Mouse (Mus musculus): ENCODE measurements around the gene Cmss1.

Gene Cmss1

DNA sequence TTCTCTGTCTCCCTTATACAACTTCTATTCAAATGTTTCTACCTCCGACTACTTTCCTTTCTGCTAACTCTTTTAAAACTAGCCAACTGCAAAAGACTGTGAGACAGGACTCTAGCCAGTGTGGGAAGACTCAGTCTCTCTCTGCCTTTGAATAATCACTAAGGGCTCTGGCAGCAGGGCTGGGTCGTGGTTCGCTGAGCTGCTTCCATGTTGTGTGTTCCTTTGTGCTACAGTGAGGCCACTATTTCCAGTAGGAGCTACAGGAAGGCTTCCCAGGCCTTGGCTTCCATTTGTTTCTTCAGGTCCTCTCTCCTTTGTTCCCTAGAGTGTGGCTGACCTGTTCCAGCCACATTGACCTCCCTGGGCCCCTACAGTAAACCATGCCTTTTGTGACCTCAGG, 260.4 kb downstream of the Cmss1 start:
- no peak for DNase-seq (ENCODE audit: low spot score in 2 of 2)

- no peak for DNase-seq (ENCODE audit: low spot score in 2 of 2)
These were observed 266.1 kb downstream of the Cmss1 start for GRCm38 (mm10) chr16:57340613-57340898.

DNA sequence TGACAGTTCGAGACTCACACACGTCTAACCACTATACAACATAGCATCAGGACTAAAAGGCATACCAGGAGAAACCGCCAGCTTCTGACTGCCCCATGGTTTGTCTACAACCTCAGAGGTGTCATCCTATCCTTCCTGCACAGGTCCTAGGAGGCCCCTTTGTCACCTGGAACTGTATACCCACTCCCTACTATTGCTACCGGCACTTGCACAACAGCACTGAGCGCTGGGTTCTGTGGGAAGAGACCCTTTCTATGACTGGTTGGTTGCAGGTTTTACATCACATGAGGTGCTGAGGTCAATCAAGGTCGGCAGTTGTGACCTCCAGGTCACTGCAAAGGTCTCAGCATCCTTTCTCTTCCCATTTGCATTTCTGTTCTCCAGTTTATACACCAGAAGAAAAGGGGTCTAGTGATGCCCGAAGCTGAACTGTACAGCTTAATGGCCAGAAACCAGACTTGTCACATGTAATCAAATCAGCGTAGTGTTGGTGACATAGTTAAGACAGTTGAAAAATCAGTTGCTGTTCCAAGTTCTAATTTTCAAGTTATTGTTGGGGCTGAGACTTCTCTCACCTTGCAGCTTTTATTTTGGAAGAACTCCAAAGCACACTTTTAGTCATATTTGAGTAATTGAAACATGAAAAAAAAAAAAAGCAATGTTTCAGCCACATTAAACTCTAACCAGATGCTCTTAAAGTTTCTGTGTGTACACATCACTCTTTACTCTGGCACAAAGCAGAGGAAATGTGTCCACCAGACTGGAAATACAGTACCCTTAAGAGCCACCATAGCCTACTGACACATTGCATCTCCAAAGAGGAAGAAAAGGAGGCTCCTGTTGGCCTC, 266.7 kb downstream of the Cmss1 start:
- DNase-seq (ENCODE audit: low spot score in 2 of 2), result no peak

DNA sequence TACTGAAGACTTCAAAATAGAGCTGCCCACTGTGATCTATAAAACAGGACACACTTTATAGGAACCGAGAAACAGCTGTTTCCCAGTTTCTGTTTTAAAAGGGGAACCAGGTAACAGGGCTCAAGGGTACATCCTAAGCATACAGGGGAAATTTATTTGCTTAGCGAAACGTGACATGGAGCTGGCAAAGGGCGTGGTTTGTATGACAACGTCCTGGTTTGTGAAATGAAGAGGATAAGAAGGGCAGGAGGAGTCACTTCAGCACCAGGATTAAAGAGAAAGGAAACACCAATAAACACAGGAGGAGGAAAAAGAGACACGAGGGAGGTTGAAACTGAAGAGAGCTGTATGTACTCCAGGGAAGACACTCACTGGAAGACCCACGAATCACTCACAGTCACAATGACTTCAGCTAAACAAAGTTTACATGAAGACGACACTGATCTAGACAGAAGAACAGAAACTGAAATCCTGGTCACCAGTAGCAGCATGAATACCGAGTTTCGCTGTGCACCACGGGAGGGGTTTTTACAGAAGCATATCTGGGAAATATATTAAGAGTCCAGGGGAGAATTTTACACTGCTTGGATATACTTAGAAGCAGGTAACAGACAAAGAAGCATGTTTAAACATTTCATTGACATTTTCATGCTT, 269.8 kb downstream of the Cmss1 start:
- DNase-seq (ENCODE audit: low spot score in 2 of 2), result peak; percentile 41 to 56

DNA sequence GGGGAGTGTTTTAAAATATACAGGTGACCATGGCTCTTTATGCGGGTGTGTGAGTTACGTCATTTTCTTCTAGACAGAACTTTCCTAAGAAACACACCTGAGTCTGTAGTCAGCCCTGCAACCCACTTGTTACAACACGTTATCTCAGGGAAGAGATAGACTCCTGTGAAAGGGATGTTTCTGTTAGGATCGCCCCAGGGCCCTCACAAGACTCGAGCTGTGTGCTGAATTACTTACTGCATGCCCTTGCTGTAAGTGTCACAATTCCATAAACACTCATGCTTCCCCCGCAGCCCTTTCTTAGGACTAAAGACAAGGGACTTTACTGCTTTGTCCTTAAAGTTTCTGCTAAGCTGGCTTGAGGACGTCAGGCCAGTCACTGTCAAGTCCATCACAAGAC, 274.4 kb downstream of the Cmss1 start:
- DNase-seq (ENCODE audit: low spot score in 2 of 2), result no peak

- no peak for DNase-seq (ENCODE audit: low spot score in 2 of 2)
These were observed 276.6 kb downstream of the Cmss1 start for GRCm38 (mm10) chr16:57330111-57330510.

DNA sequence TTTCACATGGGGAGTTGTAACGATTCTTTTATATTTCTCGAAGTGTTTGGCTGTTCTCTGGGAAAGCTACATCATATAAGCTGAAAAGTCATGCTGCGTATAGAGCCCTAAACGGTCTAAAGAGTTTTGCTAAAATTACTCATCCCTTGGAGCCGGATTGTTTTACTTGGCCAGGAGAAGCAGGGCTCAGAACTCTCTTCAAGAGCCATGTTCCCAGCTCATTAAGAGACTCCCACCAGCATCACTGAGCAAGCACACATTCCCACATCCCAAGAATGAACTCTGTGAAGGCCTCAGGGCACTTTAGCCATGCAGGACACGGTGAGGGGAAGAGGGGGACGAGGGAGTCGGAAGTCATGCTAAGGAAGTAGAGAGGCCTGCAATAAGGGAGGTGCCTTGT, 277.6 kb downstream of the Cmss1 start:
- no peak for DNase-seq (ENCODE audit: low spot score in 2 of 2)

DNA sequence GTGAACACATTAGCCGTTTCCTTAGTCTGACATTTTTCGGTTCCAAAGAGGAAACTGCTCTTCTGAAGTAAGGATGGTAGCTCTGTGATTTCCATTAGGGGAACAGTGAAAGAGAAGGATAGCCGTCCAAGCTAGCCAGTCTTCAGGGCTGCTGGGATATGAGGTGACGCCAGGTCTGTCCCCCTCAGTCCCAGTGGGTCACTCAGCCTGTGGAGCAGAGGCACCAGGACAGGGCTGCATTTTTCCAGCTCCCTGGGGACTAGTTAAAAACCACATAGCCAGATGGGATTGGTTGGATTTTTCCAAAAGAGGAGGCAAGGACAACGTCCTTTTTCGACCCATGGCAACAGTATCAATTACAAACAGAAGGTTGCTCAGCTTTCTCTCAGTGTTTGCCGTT, 279.7 kb downstream of the Cmss1 start:
- DNase-seq (ENCODE audit: low spot score in 2 of 2), result no peak

- no peak for DNase-seq (ENCODE audit: low spot score in 2 of 2)
These were observed 287.2 kb downstream of the Cmss1 start for GRCm38 (mm10) chr16:57319284-57320124.

- DNase-seq (ENCODE audit: low spot score in 2 of 2), result no peak
These were observed 288.0 kb downstream of the Cmss1 start for GRCm38 (mm10) chr16:57318637-57319125.

DNA sequence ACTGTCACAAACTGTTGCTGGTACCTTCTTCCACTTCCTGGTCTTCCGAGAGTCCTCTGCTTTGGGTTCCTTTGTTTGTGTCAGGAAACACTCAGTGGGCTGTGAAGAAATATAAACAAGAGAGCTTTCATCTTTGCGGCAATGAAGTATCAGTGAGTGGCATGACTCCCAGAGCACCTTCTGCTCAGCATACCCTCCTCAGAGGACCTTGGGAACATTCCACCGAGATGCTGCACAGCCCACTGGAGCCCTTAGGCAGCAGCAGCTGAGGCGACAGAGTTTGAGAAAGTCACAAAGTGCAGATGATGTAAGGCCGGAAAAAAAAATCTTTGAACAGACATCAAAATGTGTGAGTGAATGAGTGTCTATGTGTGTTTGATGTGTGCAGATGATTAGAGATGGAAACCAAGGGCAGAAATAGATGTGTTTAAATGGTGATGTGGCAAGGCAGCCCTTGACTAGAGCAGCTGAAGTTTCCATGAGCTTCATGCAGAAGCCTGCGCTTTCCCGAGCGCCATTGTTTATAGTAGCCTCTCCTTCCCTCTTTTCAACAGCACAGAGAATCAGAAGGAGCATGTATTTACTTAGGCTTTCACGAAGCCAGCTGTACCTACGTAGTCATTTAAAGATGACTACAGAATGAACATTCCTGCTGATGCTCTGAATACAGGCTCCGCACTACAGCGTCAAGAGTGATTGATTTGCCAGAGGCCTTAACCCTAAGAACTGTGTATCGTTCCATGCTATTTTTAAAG, 288.6 kb downstream of the Cmss1 start:
- no peak for DNase-seq (ENCODE audit: low spot score in 2 of 2)

- DNase-seq (ENCODE audit: low spot score in 2 of 2), result no peak
These were observed 289.5 kb downstream of the Cmss1 start for GRCm38 (mm10) chr16:57317127-57317526.

GRCm38 (mm10) chr16:57315026-57315425, 291.6 kb downstream of the Cmss1 start:
- no peak for DNase-seq (ENCODE audit: low spot score in 2 of 2)

DNA sequence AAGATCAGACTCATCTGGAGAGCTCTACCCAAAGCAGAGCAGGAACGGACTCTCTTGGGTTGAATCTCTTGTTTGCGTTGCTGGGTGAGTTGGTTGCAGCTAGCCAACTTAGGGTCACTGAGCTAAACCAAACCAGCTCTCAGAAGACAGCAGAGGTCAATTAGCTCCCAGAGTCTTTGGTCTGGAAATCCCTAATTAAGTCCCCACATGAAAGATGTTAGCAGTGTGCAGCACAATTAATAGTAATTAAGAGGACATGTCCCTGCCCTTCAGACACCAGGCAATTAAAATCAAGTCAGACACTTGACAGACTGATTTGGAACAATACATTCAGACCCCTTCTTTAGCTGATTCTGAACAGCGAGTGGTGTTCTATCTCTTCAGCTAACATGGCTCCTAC, 292.4 kb downstream of the Cmss1 start:
- no peak for DNase-seq (ENCODE audit: low spot score in 2 of 2)

DNA sequence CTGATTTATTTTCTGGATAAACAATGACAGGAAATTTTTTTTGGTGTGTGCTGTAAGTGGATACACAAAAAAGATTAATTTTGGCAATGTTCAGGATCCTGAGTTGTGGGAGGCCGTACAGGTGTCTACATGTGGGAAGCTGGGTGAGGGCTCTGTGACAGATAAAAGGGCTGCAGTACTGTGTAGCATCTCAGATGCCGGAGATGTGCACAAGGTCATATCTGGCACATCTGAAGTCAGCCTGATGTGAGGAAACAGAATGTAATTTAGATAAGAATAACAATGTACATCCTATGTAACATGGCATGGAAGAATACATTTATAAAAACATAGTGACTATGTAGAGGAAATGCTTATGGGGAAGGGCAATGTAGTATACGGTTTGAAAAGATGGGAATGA, 293.2 kb downstream of the Cmss1 start:
- no peak for DNase-seq (ENCODE audit: low spot score in 2 of 2)

- DNase-seq (ENCODE audit: low spot score in 2 of 2), result no peak
These were observed 294.5 kb downstream of the Cmss1 start for GRCm38 (mm10) chr16:57312130-57312529.

DNA sequence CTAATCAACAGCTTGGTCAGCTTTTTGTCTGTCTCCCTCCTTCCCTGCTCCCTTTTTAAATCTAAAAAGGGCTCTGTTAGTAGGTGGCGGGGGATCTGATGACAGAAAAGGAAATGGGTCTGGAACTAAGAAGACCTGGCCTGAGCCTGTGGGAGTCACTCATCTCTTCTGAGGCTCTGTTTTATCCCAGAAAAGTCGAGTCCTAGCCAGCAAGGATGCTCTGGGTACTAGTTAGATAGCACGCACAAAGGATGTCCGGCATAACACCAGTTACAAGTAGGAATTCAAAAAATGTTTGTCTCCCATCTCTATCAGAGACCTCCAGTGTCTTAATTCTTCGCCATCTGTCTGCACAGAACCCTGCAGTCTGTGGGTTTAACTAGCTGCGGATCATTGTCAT, 301.2 kb downstream of the Cmss1 start:
- no peak for DNase-seq (ENCODE audit: low spot score in 2 of 2)

GRCm38 (mm10) chr16:57303716-57304115, 302.9 kb downstream of the Cmss1 start:
- DNase-seq (ENCODE audit: low spot score in 2 of 2), result no peak

DNA sequence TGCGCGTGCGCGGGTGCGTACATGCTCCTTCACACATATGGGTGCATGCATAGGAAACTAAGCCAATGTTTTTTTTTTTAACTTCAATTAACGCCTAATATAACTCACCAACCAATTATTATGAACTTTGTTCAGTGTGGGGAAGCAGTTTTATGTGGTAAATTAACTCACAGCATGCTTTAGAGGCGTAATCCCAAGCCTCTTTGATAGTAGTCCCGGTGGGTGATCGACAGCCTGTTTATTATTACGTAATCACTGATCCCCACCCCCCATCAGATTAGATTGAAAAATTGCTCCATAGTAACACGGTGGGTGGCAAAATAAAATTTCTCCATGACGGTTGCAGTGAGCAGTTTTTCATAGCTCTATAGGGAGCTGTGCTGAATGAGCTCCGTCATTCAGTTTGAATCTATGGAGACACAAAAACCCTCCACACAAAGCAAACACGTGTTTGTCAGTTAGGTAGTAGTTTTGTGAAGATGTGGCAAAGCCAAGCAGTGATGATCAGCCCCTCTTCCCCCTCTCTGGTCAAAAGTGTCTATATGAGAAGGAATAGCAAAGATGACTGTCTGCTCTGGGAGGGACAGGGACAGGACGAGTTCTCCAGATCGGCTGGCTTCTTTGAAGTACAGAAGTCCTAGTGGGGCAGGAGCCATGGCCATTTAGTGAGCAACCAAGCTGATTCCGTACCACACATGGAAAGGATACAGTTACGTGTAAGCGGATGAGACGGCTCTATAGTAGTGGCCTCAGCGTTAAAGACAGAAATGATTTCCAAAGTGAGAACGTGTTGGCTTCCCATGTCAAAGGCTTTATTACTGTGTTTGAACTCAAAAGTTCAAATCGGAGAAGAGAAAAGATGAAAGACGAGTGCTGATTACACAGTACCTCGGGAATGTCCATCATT, 303.6 kb downstream of the Cmss1 start:
- DNase-seq (ENCODE audit: low spot score in 2 of 2), result no peak

DNA sequence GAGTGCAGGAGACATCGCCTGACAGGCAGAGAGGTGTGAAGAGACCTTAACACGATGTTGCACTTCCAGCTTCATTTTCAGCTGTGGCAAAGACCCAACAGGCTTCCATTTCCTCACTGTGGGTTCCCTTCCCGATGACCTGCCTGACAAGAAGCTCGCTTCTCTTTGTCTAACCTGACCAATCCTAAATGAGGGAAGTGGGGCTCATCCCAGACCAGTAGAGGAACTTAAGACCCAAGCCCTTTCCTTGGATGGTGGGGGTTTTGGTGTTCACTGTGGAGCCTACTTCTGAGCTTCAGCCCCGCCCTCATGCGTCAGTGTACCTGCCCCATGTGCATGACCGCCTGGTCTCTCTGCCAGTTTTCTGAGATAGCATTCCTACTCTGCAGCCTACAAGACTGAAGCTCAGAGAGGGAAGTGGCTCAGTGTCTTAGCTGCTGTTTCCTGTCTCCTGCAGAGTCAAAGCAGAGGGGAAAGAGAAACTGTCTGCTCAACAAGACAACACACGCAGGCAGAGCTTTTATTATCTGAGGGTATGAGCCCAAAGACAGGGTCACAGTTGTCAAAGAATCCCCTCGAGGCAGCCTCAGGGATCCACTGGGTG, 305.1 kb downstream of the Cmss1 start:
- no peak for DNase-seq (ENCODE audit: low spot score in 2 of 2)

All from natural killer cell, adult 2 months (primary cell).